Mouse (Mus musculus): ENCODE results near the gene Kpna6. TPM values are rescaled to one million over a fixed set of nuclear protein-coding genes. Genes with fewer than 3 reads are reported as not detected.
A peak's percentile ranks its signal among the peaks of the same experiment; 100 is the strongest.

The Kpna6 gene
- polyA plus RNA-seq, 1 experiment from 2014 or later = 14.9 TPM

DNA sequence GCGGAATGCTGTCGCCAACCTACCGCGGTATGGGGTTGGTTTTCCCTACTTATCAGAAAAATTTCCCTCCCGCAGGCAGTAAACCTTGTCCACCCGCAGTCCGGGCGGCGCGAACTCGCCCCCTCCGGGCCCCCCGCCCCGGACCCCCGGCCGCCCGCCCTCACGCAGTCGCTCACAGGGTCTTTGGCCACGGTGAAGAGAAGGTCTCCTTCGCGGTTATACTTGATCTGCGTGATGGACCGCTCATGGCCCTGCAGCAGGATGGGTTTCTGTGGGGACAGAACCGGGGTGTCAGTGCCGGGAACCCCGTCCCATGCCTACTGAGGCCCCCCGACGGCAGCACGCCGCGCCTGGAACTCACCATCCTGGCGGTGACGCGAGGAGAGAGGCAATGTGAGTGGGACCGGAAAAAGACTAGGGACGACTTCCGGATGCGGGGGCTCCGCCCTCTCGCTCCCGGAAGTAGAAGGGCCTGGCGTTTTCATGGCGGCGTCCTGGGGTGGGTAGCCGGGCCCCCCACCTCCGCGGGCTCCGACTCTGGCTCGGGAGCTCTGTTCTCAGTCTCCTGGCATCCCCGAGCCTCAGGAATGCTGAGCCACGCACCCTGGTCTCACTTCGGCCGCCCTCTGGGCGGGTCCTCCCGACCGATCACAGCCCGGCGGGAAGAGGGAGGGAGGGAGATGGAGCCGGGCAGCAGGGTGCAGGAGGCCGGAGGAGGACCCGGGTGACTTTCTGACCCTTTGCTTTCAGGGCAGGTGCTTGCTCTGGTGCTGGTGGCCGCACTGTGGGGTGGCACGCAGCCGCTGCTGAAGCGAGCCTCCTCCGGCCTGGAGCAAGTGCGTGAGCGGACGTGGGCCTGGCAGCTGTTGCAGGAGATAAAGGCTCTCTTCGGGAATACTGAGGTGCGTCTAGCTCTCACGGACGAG lies 72.1 kb downstream of the Kpna6 start, which contains the start of the genes Eif3i and Tmem234:
Gene Eif3i (minus strand): TSS at position 416 of the 926 bp plus-strand sequence.
Gene Tmem234 (plus strand): TSS at position 436 of the 926 bp plus-strand sequence.
- peak within 1 kb of the TSS; percentile 91 for H3K4me3 ChIP-seq (ENCODE audit: low read depth, low read length)
- TF ChIP-seq CTCF (IDR thresholded peaks at IDR 0.05; ENCODE audit: low read depth) = peak; percentile 21; the same call in 1 of the 2 replicates
- peak within 1 kb of the TSS; percentile 71 for H3K4me2 ChIP-seq
- ATAC-seq (ENCODE audit: insufficient read depth) (peak; percentile 92), DNase-seq (peak; percentile 91)
- H3K9me3 ChIP-seq (ENCODE audit: low read depth, low read length) = no peaks in the 10 kb centered on the region
- H3K9ac ChIP-seq = peak within 1 kb of the TSS; percentile 71
- H3K27ac ChIP-seq (ENCODE audit: low read depth) = peak within 1 kb of the TSS; percentile 68
- under 1% methylated on average over 74 of the region's 74 CpGs for WGBS
- H3K27me3 ChIP-seq (ENCODE audit: insufficient read depth, low read length) = no peaks in the 10 kb centered on the region
- peaks cover 10% of the 10 kb centered on the region for H3K4me1 ChIP-seq (ENCODE audit: insufficient read depth)
- H3K36me3 ChIP-seq (ENCODE audit: insufficient read depth) = peaks cover 60% of the 10 kb centered on the region

Small RNA genes within 50 kb of the gene (microRNA-seq; reads per million reads assigned to microRNA genes)
- gene Mir7016 (ENCODE audit: borderline number of aligned reads) = not detected

Other genes starting within 250 kb of the Kpna6 start
- gene Zbtb8b, start 231.9 kb downstream of the Kpna6 start, polyA plus RNA-seq (2014; fragmentation: Nextera tagmentation; extraction: Ambion mirVana) = 1.3 and 2.8 TPM in 2 replicates
- 20.5 and 20.9 TPM in 2 replicates for gene Bsdc1, start 211.2 kb downstream of the Kpna6 start, polyA plus RNA-seq (2014; fragmentation: Nextera tagmentation; extraction: Ambion mirVana)
- not detected in 2 replicates for gene Tssk3, start 181.7 kb downstream of the Kpna6 start, polyA plus RNA-seq (2014; fragmentation: Nextera tagmentation; extraction: Ambion mirVana)
- gene Fam229a, start 181.6 kb downstream of the Kpna6 start, polyA plus RNA-seq (2014; fragmentation: Nextera tagmentation; extraction: Ambion mirVana) = not detected in 2 replicates
- 799 and 847 TPM in 2 replicates for gene Marcksl1, start 159.2 kb downstream of the Kpna6 start, polyA plus RNA-seq (2014; fragmentation: Nextera tagmentation; extraction: Ambion mirVana)
- gene Hdac1, start 130.1 kb downstream of the Kpna6 start, polyA plus RNA-seq (2014; fragmentation: Nextera tagmentation; extraction: Ambion mirVana) = 243 and 246 TPM in 2 replicates
- 5.7 and 7.8 TPM in 2 replicates for gene Lck, start 99.1 kb downstream of the Kpna6 start, polyA plus RNA-seq (2014; fragmentation: Nextera tagmentation; extraction: Ambion mirVana)
- 2.2 and 2.7 TPM in 2 replicates for gene Fam167b, start 94.2 kb downstream of the Kpna6 start, polyA plus RNA-seq (2014; fragmentation: Nextera tagmentation; extraction: Ambion mirVana)
- 308 and 316 TPM in 2 replicates for gene Eif3i, start 72.1 kb downstream of the Kpna6 start, polyA plus RNA-seq (2014; fragmentation: Nextera tagmentation; extraction: Ambion mirVana)
- gene Tmem234, start 72.1 kb downstream of the Kpna6 start, polyA plus RNA-seq (2014; fragmentation: Nextera tagmentation; extraction: Ambion mirVana) = 187 and 200 TPM in 2 replicates
- 2.1 and 2.5 TPM in 2 replicates for gene Dcdc2b, start 58.5 kb downstream of the Kpna6 start, polyA plus RNA-seq (2014; fragmentation: Nextera tagmentation; extraction: Ambion mirVana)
- gene Iqcc, start 53.7 kb downstream of the Kpna6 start, polyA plus RNA-seq (2014; fragmentation: Nextera tagmentation; extraction: Ambion mirVana) = 23.6 and 25.8 TPM in 2 replicates
- 43.9 and 46.3 TPM in 2 replicates for gene Ccdc28b, start 48.8 kb downstream of the Kpna6 start, polyA plus RNA-seq (2014; fragmentation: Nextera tagmentation; extraction: Ambion mirVana)
- 100 and 109 TPM in 2 replicates for gene Txlna, start 31.7 kb downstream of the Kpna6 start, polyA plus RNA-seq (2014; fragmentation: Nextera tagmentation; extraction: Ambion mirVana)
- 28.7 TPM in 2 replicates for gene Tmem39b, start 24.1 kb upstream of the Kpna6 start, polyA plus RNA-seq (2014; fragmentation: Nextera tagmentation; extraction: Ambion mirVana)
- gene Khdrbs1, start 69.5 kb upstream of the Kpna6 start, polyA plus RNA-seq (2014; fragmentation: Nextera tagmentation; extraction: Ambion mirVana) = 139 and 144 TPM in 2 replicates
- gene Ptp4a2, start 138.5 kb upstream of the Kpna6 start, polyA plus RNA-seq (2014; fragmentation: Nextera tagmentation; extraction: Ambion mirVana) = 291 and 336 TPM in 2 replicates

All from lung, embryonic 14.5 days (tissue).